ENCODE assay signal across 22 mouse cellular contexts in genomic region chr14:83648643-83649042, GRCm38 (mm10).
"Had no signal": no experiment of that assay in that cellular context is flagged by ENCODE, and none has a peak within 500 bp of the region (broad histone marks: within the 10 kb centered on the region; RNA-seq: fewer than 3 reads in every experiment).

No protein-coding gene starts in this region.

- H3K36me3 ChIP-seq: heart, embryonic 12.5 days; hindbrain, embryonic 10.5 days; hindbrain, embryonic 12.5 days; intestine, embryonic 15.5 days; limb, embryonic 10.5 days; limb, embryonic 12.5 days; liver, embryonic 13.5 days had no signal

- H3K27ac ChIP-seq: heart, adult 2 months; hindbrain, embryonic 10.5 days; hindbrain, embryonic 12.5 days; hindbrain, embryonic 14.5 days; intestine, embryonic 15.5 days; layer of hippocampus, adult 2 months; left cerebral cortex, adult 2 months; limb, embryonic 10.5 days; limb, embryonic 12.5 days; liver, embryonic 13.5 days had no signal

- H3K9ac ChIP-seq: heart, embryonic 12.5 days; hindbrain, embryonic 12.5 days; hindbrain, embryonic 14.5 days; intestine, embryonic 15.5 days; limb, embryonic 12.5 days; liver, embryonic 13.5 days had no signal

- H3K27me3 ChIP-seq: heart, embryonic 12.5 days; hindbrain, embryonic 12.5 days; intestine, embryonic 15.5 days; limb, embryonic 12.5 days; liver, embryonic 13.5 days had no signal

- H3K4me3 ChIP-seq: heart, adult 2 months; heart, embryonic 12.5 days; hindbrain, embryonic 10.5 days; hindbrain, embryonic 12.5 days; intestine, embryonic 15.5 days; layer of hippocampus, adult 2 months; left cerebral cortex, adult 2 months; limb, embryonic 10.5 days; limb, embryonic 12.5 days; liver, embryonic 13.5 days had no signal

- DNase-seq: gastrocnemius, postnatal 14 days; gastrocnemius, postnatal 36 days; heart, adult 11 months; heart, adult 2 months; heart, postnatal 10 days; heart, postnatal 4 days; kidney, adult 18-20 months; kidney, adult 8-10 months; kidney, postnatal 10 days; kidney, postnatal 25 days; kidney, postnatal 4 days; liver; liver, embryonic 13.5 days had no signal

- H3K9me3 ChIP-seq: heart, embryonic 12.5 days; hindbrain, embryonic 10.5 days; hindbrain, embryonic 12.5 days; intestine, embryonic 15.5 days; limb, embryonic 10.5 days; limb, embryonic 12.5 days; liver, embryonic 13.5 days had no signal

- H3K4me1 ChIP-seq: heart, embryonic 12.5 days; hindbrain, embryonic 10.5 days; hindbrain, embryonic 12.5 days; intestine, embryonic 15.5 days; limb, embryonic 10.5 days; limb, embryonic 12.5 days; liver, embryonic 13.5 days had no signal
